Mouse (Mus musculus) kidney, adult 2 months (tissue): ENCODE results near the gene Nhs.

Experiments used
- CTCF ChIP-seq: fragments of 200-500 bp; conservative IDR thresholded peaks from 2 replicates; pipeline ENCODE4 v1.5.1; 2011; ENCODE audit warnings: low read depth, mild to moderate bottlenecking, control low read depth, low read length, moderate library complexity, mixed read lengths; ENCODE audit not compliant: insufficient read depth, insufficient read length
- POLR2A ChIP-seq: fragments of 200-500 bp; IDR thresholded peaks from one replicate; pipeline ENCODE4 v1.6.1; 2011; ENCODE audit warnings: low read depth, low read length, control low read depth

DNA sequence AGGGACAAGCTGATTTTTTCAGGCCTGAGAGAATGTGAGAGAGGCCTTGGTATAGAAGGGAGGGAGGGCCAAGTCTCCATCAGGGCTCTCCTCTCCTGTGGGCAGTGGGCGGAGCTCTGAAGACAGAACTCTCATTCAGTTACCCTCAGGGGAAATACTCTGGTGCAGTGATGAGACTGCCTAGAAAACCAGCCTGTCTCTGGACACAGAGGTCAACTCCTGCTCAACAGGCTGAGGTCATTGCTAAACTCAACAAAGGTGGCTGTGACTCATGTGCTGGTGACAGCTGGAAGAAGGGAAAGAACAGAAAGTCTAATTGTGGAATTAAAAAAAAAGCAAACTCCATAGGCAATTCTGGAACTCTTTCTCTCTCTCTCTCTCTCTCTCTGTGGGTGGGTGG, 282.4 kb downstream of the Nhs start:
- TF ChIP-seq CTCF (no peak), POLR2A (no peak)
